Comparison of ENCODE assay signal across 21 mouse cellular contexts in the genomic region with DNA sequence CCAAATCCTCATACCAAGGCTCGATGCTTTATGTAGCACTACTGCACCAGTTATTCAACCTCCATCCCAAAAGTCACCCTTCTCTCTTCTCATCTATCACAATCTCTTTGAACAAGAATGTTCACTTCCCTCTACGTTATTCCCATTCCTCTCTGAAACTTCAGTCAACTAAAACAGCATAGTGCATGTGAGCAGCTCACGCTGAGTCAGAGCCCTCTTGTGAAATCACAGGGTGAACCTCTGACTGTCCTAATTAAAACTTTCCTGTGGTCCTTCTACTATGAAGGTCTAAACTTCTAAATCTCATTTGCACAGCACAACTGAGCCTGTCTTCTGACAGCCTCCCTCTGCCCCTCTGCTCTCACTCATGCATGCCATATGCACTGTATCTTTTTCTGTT.
"Had no signal": no experiment of that assay in that cellular context is flagged by ENCODE, and none has a peak within 500 bp of the region (broad histone marks: within the 10 kb centered on the region; RNA-seq: fewer than 3 reads in every experiment).

No protein-coding gene starts in this region.

- H3K9me3 ChIP-seq: limb, embryonic 10.5 days; limb, embryonic 13.5 days; liver, embryonic 12.5 days; liver, embryonic 15.5 days; lung, embryonic 15.5 days; megakaryocyte, embryonic 14.5 days; midbrain, embryonic 10.5 days; midbrain, embryonic 13.5 days; stomach, embryonic 15.5 days had no signal

- H3K36me3 ChIP-seq: limb, embryonic 10.5 days; limb, embryonic 13.5 days; liver, embryonic 12.5 days; liver, embryonic 15.5 days; lung, embryonic 15.5 days; midbrain, embryonic 10.5 days; midbrain, embryonic 13.5 days; stomach, embryonic 15.5 days had no signal

- ATAC-seq: liver, embryonic 12.5 days; midbrain, embryonic 13.5 days; midbrain, embryonic 16.5 days had no signal

- DNase-seq: kidney, adult 18-20 months; kidney, adult 9 months; kidney, postnatal 14 days; kidney, postnatal 4 days; liver; lung, adult 18-20 months; lung, postnatal 10 days; lung, postnatal 4 days; right cerebral cortex, postnatal 25 days; spleen, adult 18-20 months; thymus, postnatal 25 days had no signal

- H3K9ac ChIP-seq: limb, embryonic 13.5 days; liver, embryonic 12.5 days; liver, embryonic 15.5 days; lung, embryonic 15.5 days; midbrain, embryonic 13.5 days; stomach, embryonic 15.5 days had no signal

- H3K4me3 ChIP-seq: limb, embryonic 10.5 days; limb, embryonic 13.5 days; liver, embryonic 12.5 days; liver, embryonic 15.5 days; lung, embryonic 15.5 days; megakaryocyte, embryonic 14.5 days; midbrain, embryonic 10.5 days; midbrain, embryonic 13.5 days; stomach, embryonic 15.5 days had no signal

- H3K4me1 ChIP-seq: limb, embryonic 10.5 days; limb, embryonic 13.5 days; liver, embryonic 12.5 days; liver, embryonic 15.5 days; lung, embryonic 15.5 days; megakaryocyte, embryonic 14.5 days; midbrain, embryonic 10.5 days; midbrain, embryonic 13.5 days; stomach, embryonic 15.5 days had no signal

- H3K4me2 ChIP-seq: limb, embryonic 13.5 days; liver, embryonic 12.5 days; liver, embryonic 15.5 days; lung, embryonic 15.5 days; midbrain, embryonic 13.5 days; stomach, embryonic 15.5 days had no signal

- H3K27ac ChIP-seq: limb, embryonic 10.5 days; limb, embryonic 13.5 days; liver, embryonic 12.5 days; liver, embryonic 15.5 days; lung, embryonic 15.5 days; midbrain, embryonic 10.5 days; midbrain, embryonic 13.5 days; stomach, embryonic 15.5 days had no signal

- H3K27me3 ChIP-seq: limb, embryonic 13.5 days; liver, embryonic 12.5 days; liver, embryonic 15.5 days; lung, embryonic 15.5 days; megakaryocyte, embryonic 14.5 days; midbrain, embryonic 13.5 days; stomach, embryonic 15.5 days had no signal
